Mouse (Mus musculus) kidney, embryonic 14.5 days (tissue): ENCODE results near the gene Cox7a2l. TPM values are rescaled to one million over a fixed set of nuclear protein-coding genes. Genes with fewer than 3 reads are reported as not detected.
A peak's percentile ranks its signal among the peaks of the same experiment; 100 is the strongest.

Experiments used
- ATAC-seq: fragments of 200-750 bp; cut with Nextera tagmentation; 2 replicates; pipeline ENCODE4 v1.8.0; 2017; ENCODE audit warnings: moderate number of reproducible peaks, mild to moderate bottlenecking, moderate TSS enrichment, moderate library complexity; ENCODE audit not compliant: low FRiP score, low TSS enrichment
- H3K27ac ChIP-seq: fragments of 300-500 bp; sonication (generic); 2 replicates; pipeline ENCODE4 v1.5.1; 2014; ENCODE audit warnings: low read depth, mild to moderate bottlenecking, low read length, moderate library complexity, mixed read lengths
- H3K27me3 ChIP-seq: fragments of 300-500 bp; sonication (generic); 2 replicates; pipeline ENCODE4 v1.6.1; 2014; ENCODE audit warnings: mild to moderate bottlenecking, low read length; ENCODE audit not compliant: control insufficient read depth, insufficient read depth
- H3K36me3 ChIP-seq: fragments of 300-500 bp; sonication (generic); 2 replicates; pipeline ENCODE4 v1.6.1; 2014; ENCODE audit warnings: low read length, mixed read lengths; ENCODE audit not compliant: control insufficient read depth, insufficient read depth
- H3K4me1 ChIP-seq: fragments of 300-500 bp; sonication (generic); 2 replicates; pipeline ENCODE4 v1.6.1; 2014; ENCODE audit warnings: low read length, mixed read lengths; ENCODE audit not compliant: control insufficient read depth, insufficient read depth
- H3K4me2 ChIP-seq: fragments of 300-500 bp; sonication (generic); replicated peaks from 2 replicates; pipeline ENCODE4 v1.6.1; 2014; ENCODE audit warnings: low read depth, mild to moderate bottlenecking, low read length
- H3K4me3 ChIP-seq: fragments of 300-500 bp; sonication (generic); 2 replicates; pipeline ENCODE4 v1.5.1; 2014; ENCODE audit warnings: mild to moderate bottlenecking, low read length
- H3K9ac ChIP-seq: fragments of 300-500 bp; sonication (generic); 2 replicates; pipeline ENCODE4 v1.6.1; 2014; ENCODE audit warnings: low read depth, mild to moderate bottlenecking, low read length, moderate library complexity
- H3K9me3 ChIP-seq: fragments of 300-500 bp; sonication (generic); 2 replicates; pipeline ENCODE4 v1.6.1; 2016; ENCODE audit warnings: low read length; ENCODE audit not compliant: control insufficient read depth
- WGBS: fragments of 180-500 bp; shearing (Covaris S2); extraction: QIAGEN DNeasy Blood & Tissue Kit; methylation state at CpG from one replicate; pipeline ENCODE4 v1.1.7; 2014; 5-methylcytosine and 5-hydroxymethylcytosine counted together
- polyA plus RNA-seq: library from polyadenylated mRNA; unstranded; fragments of >200 nt; fragmentation: Nextera tagmentation; extraction: Ambion mirVana; gene quantifications from 2 replicates; pipeline ENCODE4 v1.2.1, GENCODE M21; 2014

Cox7a2l gene
- polyA plus RNA-seq, 1 experiment from 2014 or later: 199 TPM

GRCm38 (mm10) chr17:83514213-83514701 is 2.9 kb downstream of the Cox7a2l start:
- Histone ChIP-seq H3K27me3 (no peaks in the 10 kb centered on the region), H3K4me1 (peaks cover 15% of the 10 kb centered on the region; the same call in 1 of the 2 replicates), H3K9me3 (no peaks in the 10 kb centered on the region), H3K9ac (peak overlapping the region; percentile 95), H3K4me2 (peak overlapping the region; percentile 85), H3K36me3 (no peaks in the 10 kb centered on the region), H3K27ac (peak overlapping the region; percentile 59; the same call in 1 of the 2 replicates), H3K4me3 (peak overlapping the region; percentile 94)
- under 1% methylated on average over 33 of the region's 33 CpGs for WGBS
- peak; percentile 98 for ATAC-seq

DNA sequence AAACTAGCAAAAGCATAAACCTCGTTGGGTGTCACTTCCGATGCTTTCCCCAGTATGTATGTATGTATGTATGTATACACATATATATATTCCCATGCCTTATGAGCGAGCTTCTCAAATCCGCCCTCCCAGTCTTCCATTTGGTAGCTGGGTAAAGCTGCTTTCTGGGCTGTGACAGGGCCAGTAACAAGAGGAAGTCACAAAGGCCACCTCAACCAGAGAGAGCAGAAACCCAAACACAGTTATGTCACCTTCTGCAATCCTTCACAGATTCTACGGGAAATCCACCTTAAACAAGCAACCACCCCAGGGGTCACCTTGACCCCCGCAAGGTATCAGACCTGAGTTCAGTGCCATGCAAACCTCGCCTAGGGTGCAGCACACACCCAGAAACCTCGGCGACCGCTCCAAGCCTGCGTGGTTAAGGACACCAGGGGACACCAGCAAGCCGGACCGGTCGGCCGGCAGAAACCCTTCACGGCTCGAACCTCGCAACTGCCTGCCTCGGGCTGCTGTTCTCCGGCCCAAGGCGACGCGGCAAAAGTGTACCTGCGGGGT is 3.4 kb downstream of the Cox7a2l start:
- Histone ChIP-seq H3K27ac (peak overlapping the region; percentile 55; the same call in 1 of the 2 replicates), H3K27me3 (no peaks in the 10 kb centered on the region), H3K4me2 (peak overlapping the region; percentile 85), H3K4me3 (peak overlapping the region; percentile 94), H3K9ac (peak overlapping the region; percentile 95), H3K36me3 (no peaks in the 10 kb centered on the region), H3K9me3 (no peaks in the 10 kb centered on the region), H3K4me1 (peaks cover 15% of the 10 kb centered on the region; the same call in 1 of the 2 replicates)
- ATAC-seq: peak; percentile 63
- WGBS: 2% methylated on average over 24 of the region's 24 CpGs

DNA sequence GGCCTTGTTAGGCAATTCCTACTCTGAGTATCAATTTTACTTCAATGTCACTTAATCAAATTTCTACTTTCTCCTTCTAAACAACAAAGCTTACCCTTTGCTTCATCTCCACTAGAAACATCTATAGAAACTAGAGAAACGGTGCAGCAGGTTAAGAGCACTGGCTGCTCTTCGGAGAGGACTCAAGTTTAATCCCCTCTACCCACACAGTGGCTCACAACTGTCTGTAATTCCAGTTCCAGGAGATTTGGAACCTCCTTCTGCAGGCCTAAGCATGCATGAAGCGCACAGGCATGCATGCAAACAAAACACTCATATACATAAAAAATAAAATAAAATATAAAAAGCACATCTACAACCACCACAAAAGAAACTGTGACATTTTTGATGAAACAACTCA is 5.0 kb downstream of the Cox7a2l start:
- peaks cover 15% of the 10 kb centered on the region; the same call in 1 of the 2 replicates for H3K4me1 ChIP-seq
- H3K4me2 ChIP-seq: no peak overlapping the region
- WGBS: 96% methylated on average over 3 of the region's 3 CpGs
- no peak for ATAC-seq
- no peaks in the 10 kb centered on the region for H3K9me3 ChIP-seq
- no peaks in the 10 kb centered on the region for H3K27me3 ChIP-seq
- no peaks in the 10 kb centered on the region for H3K36me3 ChIP-seq
- H3K27ac ChIP-seq: no peak overlapping the region
- H3K4me3 ChIP-seq: no peak overlapping the region
- H3K9ac ChIP-seq: no peak overlapping the region

DNA sequence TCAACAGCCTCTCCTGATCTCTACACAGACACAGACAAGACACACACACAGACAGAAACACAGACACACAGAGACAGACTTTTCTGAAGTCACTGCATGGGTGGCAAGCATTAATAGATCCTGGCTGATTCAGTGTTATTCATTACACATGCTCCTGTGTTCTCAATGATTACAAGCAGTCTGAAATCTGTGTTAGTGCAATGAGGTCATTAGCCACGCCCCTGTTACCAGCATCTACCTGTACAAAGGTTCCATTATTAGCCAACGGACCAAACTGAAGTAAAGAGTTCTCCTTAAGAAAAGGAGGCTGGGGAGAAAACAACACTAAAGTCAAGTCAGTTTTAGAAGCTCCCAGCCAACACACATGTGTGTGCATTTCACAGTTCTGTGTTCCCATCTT is 13.4 kb downstream of the Cox7a2l start:
- Histone ChIP-seq H3K9me3 (no peaks in the 10 kb centered on the region; the same call in 1 of the 2 replicates), H3K4me1 (no peaks in the 10 kb centered on the region), H3K4me3 (no peak overlapping the region), H3K27ac (no peak overlapping the region), H3K9ac (no peak overlapping the region), H3K27me3 (no peaks in the 10 kb centered on the region), H3K36me3 (peaks cover 31% of the 10 kb centered on the region), H3K4me2 (no peak overlapping the region)
- 83% methylated on average over 2 of the region's 2 CpGs for WGBS
- no peak for ATAC-seq

DNA sequence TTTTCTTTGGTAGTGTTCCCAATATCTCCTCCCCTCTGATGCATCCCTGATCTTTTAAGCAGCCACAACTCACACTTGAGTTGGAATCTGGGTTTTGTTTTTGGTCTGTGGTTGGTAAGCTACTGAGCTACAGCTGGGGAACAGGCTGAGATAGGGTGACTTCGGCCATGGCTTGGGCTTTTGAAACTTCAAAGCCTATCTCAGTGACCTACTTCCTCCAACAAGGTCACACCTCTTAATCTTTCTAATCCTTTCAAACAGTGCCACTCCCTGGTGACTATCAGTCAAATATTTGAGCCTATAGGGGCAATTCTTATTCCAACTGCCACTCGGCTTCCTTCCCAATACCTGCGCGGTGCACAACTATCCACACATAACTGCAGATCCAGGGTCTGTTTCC is 17.4 kb downstream of the Cox7a2l start:
- Histone ChIP-seq H3K4me2 (no peak overlapping the region), H3K27ac (no peak overlapping the region), H3K36me3 (peaks cover 31% of the 10 kb centered on the region), H3K9me3 (peaks cover 7% of the 10 kb centered on the region; the same call in 1 of the 2 replicates), H3K9ac (no peak overlapping the region), H3K4me1 (no peaks in the 10 kb centered on the region), H3K4me3 (no peak overlapping the region), H3K27me3 (no peaks in the 10 kb centered on the region)
- no peak for ATAC-seq
- WGBS: 94% methylated on average over 4 of the region's 4 CpGs

DNA sequence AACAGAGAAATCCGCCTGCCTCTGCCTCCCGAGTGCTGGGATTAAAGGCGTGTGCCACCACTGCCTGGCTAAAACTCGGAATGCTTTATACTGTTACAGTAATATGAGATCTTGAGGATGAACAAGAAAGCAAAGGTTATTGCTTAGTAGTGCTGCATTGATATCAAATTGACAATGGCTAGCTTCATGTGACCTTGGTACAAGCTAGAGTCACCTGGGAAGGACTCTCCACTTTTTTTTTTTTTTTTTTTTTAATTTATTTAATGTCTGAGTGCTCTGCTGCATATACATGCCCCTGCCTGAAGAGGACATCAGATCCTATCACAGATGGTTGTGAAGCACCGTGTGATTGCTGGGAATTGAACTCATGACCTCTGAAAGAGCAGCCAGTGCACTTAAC is 18.2 kb downstream of the Cox7a2l start:
- Histone ChIP-seq H3K4me1 (no peaks in the 10 kb centered on the region), H3K36me3 (peaks cover 31% of the 10 kb centered on the region), H3K27me3 (no peaks in the 10 kb centered on the region), H3K4me3 (no peak overlapping the region), H3K27ac (no peak overlapping the region), H3K4me2 (no peak overlapping the region), H3K9me3 (peaks cover 7% of the 10 kb centered on the region; the same call in 1 of the 2 replicates), H3K9ac (no peak overlapping the region)
- ATAC-seq: no peak
- WGBS: 91% methylated on average over 5 of the region's 5 CpGs

GRCm38 (mm10) chr17:83487762-83488161 is 29.4 kb downstream of the Cox7a2l start:
- Histone ChIP-seq H3K36me3 (no peaks in the 10 kb centered on the region), H3K27me3 (no peaks in the 10 kb centered on the region), H3K27ac (no peak overlapping the region), H3K4me2 (no peak overlapping the region), H3K9ac (no peak overlapping the region), H3K4me1 (0 out of 2 replicates have a peak, but pooled peaks cover 7% of the 10 kb centered on the region), H3K9me3 (peaks cover 9% of the 10 kb centered on the region; the same call in 1 of the 2 replicates), H3K4me3 (no peak overlapping the region)
- ATAC-seq: no peak
- WGBS: 51% methylated on average over 3 of the region's 3 CpGs

- no peak overlapping the region for H3K27ac ChIP-seq
- H3K9me3 ChIP-seq: no peaks in the 10 kb centered on the region
- peaks cover 28% of the 10 kb centered on the region; the same call in 1 of the 2 replicates for H3K36me3 ChIP-seq
- no peak overlapping the region for H3K4me2 ChIP-seq
- no peak overlapping the region for H3K4me3 ChIP-seq
- H3K4me1 ChIP-seq: 0 out of 2 replicates have a peak, but pooled peaks cover 7% of the 10 kb centered on the region
- WGBS: 93% methylated on average over 2 of the region's 2 CpGs
- ATAC-seq: no peak
- H3K27me3 ChIP-seq: no peaks in the 10 kb centered on the region
- no peak overlapping the region for H3K9ac ChIP-seq
These were observed 33.3 kb downstream of the Cox7a2l start for GRCm38 (mm10) chr17:83483784-83484183.

DNA sequence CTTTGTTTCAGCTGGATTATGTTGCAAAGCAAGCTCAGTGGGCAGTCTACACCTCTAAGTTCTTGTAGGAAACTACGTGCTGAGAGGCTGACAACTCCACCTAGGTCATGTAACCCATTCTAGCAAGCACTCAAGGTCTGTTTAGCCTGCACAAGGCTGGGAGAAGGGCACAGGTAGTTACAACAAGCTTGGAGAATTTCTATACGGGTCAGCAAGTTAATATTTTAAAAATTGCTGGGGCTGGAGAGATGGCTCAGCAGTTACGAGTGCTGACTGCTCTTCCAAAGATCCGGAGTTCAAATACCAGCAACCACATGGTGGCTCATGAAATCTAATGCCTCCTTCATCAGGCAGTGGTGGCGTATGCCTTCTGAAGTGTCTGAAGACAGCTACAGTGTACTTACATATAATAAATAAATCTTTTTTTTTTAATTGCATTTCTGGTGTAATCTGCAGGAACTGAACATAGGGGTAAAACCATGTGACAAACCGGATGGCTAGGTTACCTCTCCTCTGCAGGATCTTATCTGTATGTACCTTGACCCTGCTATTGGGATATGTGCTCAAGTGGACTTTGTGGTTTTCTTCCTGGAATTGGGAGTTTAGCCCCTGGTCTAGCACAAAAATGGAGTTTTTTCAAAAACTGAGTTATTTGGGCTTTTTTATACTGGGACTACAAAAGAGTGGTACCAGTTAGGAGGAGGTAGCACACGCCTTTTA is 34.2 kb downstream of the Cox7a2l start:
- Histone ChIP-seq H3K9ac (no peak overlapping the region), H3K4me2 (no peak overlapping the region), H3K4me3 (no peak overlapping the region), H3K27ac (no peak overlapping the region), H3K36me3 (peaks cover 36% of the 10 kb centered on the region), H3K9me3 (no peaks in the 10 kb centered on the region), H3K27me3 (no peaks in the 10 kb centered on the region), H3K4me1 (0 out of 2 replicates have a peak, but pooled peaks cover 7% of the 10 kb centered on the region)
- WGBS: 91% methylated on average over 7 of the region's 7 CpGs
- ATAC-seq: no peak
